In the genomic region with DNA sequence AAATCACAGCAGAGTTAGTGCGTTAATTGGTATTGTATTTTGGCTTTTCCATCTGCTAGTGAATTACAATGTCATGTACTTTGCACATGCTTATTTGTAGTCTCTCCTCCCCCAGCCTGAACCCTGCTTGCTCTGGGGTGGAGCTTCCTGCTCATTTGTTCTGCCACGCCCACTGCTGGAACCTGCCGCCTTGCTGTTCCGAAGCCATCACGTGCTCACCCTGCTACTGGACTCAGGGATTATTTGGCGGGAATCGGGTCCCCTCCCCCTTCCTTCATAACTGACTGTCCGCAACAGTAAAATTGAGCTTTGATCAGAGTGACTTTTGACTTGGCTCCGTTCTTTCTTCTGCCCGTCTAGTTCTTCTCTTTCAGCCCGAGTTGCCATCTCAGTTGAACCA, we compare ENCODE assay signal across 7 mouse cellular contexts. TPM values are rescaled to one million over a fixed set of nuclear protein-coding genes. Genes with fewer than 3 reads are reported as not detected.
DNase-seq lines count a peak whose midpoint lies in the region; ATAC-seq and TF ChIP-seq lines count a peak whose summit lies in the region.
"Not testable (repeated sequence)": the region's sequence is repeated elsewhere in the genome, so short reads cannot be mapped to it uniquely, and the experiment has no call there.

No protein-coding gene starts in this region.

- not testable (repeated sequence) for H3K9me3 ChIP-seq in ES-Bruce4 (replicated peaks; ENCODE audit: control insufficient read depth, insufficient read depth, low read length, poor library complexity, severe bottlenecking); kidney, embryonic 16.5 days (ENCODE audit: low read length); stomach, postnatal 0 days (ENCODE audit: control insufficient read depth, low read length)

- H3K9ac ChIP-seq in ES-Bruce4 (ENCODE audit: low read depth, poor library complexity, severe bottlenecking); kidney, embryonic 16.5 days (replicated peaks; ENCODE audit: low read length); stomach, postnatal 0 days (ENCODE audit: low read length): not testable (repeated sequence)

- peak; percentile 72 for DNase-seq in ZHBTc4 (ENCODE audit: low read depth, low spot score)
- DNase-seq in heart, adult 9 months (ENCODE audit: low spot score in 2 of 2) = peak; percentile 39 to 59
- peak; percentile 92 for DNase-seq in kidney, adult 2 months
- peak; percentile 76 to 83 for DNase-seq in kidney, postnatal 36 days
- DNase-seq in stomach, postnatal 0 days (ENCODE audit: low spot score) = peak; percentile 23

- TF ChIP-seq CTCF in ES-Bruce4 (IDR thresholded peaks at IDR 0.05; ENCODE audit: low read depth, low read length); kidney, adult 2 months (conservative IDR thresholded peaks at IDR 0.05; ENCODE audit: insufficient read depth, insufficient read length, low read depth, low read length); stomach, postnatal 0 days (IDR thresholded peaks at IDR 0.05; ENCODE audit: low read depth): not testable (repeated sequence)

- H3K4me2 ChIP-seq in kidney, embryonic 16.5 days (replicated peaks; ENCODE audit: low read depth, low read length) = 0 out of 2 replicates have a peak overlapping the region, but pooled peaks have one; percentile 18
- H3K4me2 ChIP-seq in stomach, postnatal 0 days (replicated peaks; ENCODE audit: low read depth) = not testable (repeated sequence)

- H3K4me1 ChIP-seq in ES-Bruce4 (ENCODE audit: control insufficient read depth, insufficient read depth, low read length); kidney, adult 2 months (ENCODE audit: control insufficient read depth, insufficient read depth, low read length); kidney, embryonic 16.5 days (ENCODE audit: insufficient read depth, low read length); stomach, postnatal 0 days (replicated peaks; ENCODE audit: control insufficient read depth, insufficient read depth): not testable (repeated sequence)

- not testable (repeated sequence) for TF ChIP-seq POLR2A in ES-Bruce4 (IDR thresholded peaks at IDR 0.05; ENCODE audit: insufficient read depth, low read length); kidney, adult 2 months (IDR thresholded peaks at IDR 0.05; ENCODE audit: low read depth, low read length)

- H3K27ac ChIP-seq in ES-Bruce4 (ENCODE audit: insufficient read depth, low read length) = peak overlapping the region; percentile 88
- peak overlapping the region; percentile 51; the same call in 1 of the 2 replicates for H3K27ac ChIP-seq in kidney, adult 2 months (ENCODE audit: insufficient read depth, low read depth, low read length)
- not testable (repeated sequence) for H3K27ac ChIP-seq in kidney, embryonic 16.5 days (ENCODE audit: low read length); stomach, postnatal 0 days (replicated peaks)

- not testable (repeated sequence) for H3K4me3 ChIP-seq in ES-Bruce4 (ENCODE audit: low read depth, low read length); kidney, adult 2 months (ENCODE audit: insufficient read depth, low read depth, low read length); kidney, embryonic 16.5 days (ENCODE audit: low read length); stomach, postnatal 0 days (ENCODE audit: low read depth, low read length)

- not testable (repeated sequence) for H3K27me3 ChIP-seq in ES-Bruce4 (ENCODE audit: control insufficient read depth, insufficient read depth, low read length, poor library complexity, severe bottlenecking); kidney, adult 2 months (replicated peaks; ENCODE audit: control insufficient read depth, insufficient read depth, low read length); kidney, embryonic 16.5 days (ENCODE audit: insufficient read depth, low read length); stomach, postnatal 0 days (ENCODE audit: control insufficient read depth, insufficient read depth, low read length)

- TF ChIP-seq EP300 in ES-Bruce4 (IDR thresholded peaks at IDR 0.05; ENCODE audit: insufficient read depth, low read depth, low read length) = peak; percentile 71; the same call in 1 of the 2 replicates
- TF ChIP-seq EP300 in stomach, postnatal 0 days (optimal IDR thresholded peaks at IDR 0.05) = not testable (repeated sequence)

- 34% methylated on average over 11 of the region's 11 CpGs for WGBS in kidney, adult 2 months
- WGBS in kidney, embryonic 16.5 days = 48% methylated on average over 11 of the region's 11 CpGs
- 58% methylated on average over 11 of the region's 11 CpGs for WGBS in stomach, postnatal 0 days

- H3K36me3 ChIP-seq in ES-Bruce4 (ENCODE audit: control insufficient read depth, insufficient read depth, low read length, poor library complexity, severe bottlenecking); kidney, adult 2 months (ENCODE audit: control insufficient read depth, insufficient read depth, low read length); kidney, embryonic 16.5 days (ENCODE audit: insufficient read depth, low read length); stomach, postnatal 0 days (ENCODE audit: control insufficient read depth, insufficient read depth, low read length): not testable (repeated sequence)

- not testable (repeated sequence) for ATAC-seq in kidney, embryonic 16.5 days (ENCODE audit: low FRiP score, low TSS enrichment); stomach, postnatal 0 days (ENCODE audit: low FRiP score, low TSS enrichment)

RNA-seq across cellular contexts. Expression of a gene that starts 24.4 kb away (rescaled TPM):
- polyA plus RNA-seq in ES-Bruce4 (2011; ENCODE audit: insufficient read depth, insufficient read length, low read depth, missing spikeins) = 93.0 and 102 TPM in 2 replicates
- 26.4 and 27.7 TPM in 2 replicates for polyA plus RNA-seq in kidney, adult 2 months (2012; rRNA removed)
- 69.5 and 73.4 TPM in 2 replicates for polyA plus RNA-seq in kidney, embryonic 16.5 days (2015; fragmentation: Nextera tagmentation; extraction: Ambion mirVana)
- polyA plus RNA-seq in stomach, postnatal 0 days (2015; fragmentation: Nextera tagmentation; extraction: Ambion mirVana) = 29.8 and 30.0 TPM in 2 replicates

Comparison
In these comparisons a context has a peak if more than half of its experiments do, and no peak if none do; other contexts are left out.
1. DNase-seq: peak in every context shown above with its lines; median percentile 92 in kidney, adult 2 months; 80 in kidney, postnatal 36 days; 72 in ZHBTc4; 49 in heart, adult 9 months; 23 in stomach, postnatal 0 days.